Mouse (Mus musculus) cortical plate, adult 2 months (tissue): ENCODE results near the gene Mfap4.

Experiments used
- CTCF ChIP-seq: fragments of 200-500 bp; IDR thresholded peaks from 2 replicates; pipeline ENCODE4 v1.5.1; 2011; ENCODE audit warnings: mild to moderate bottlenecking, control low read depth, low read length; ENCODE audit not compliant: insufficient read depth; ENCODE audit errors: extremely low read depth
- POLR2A ChIP-seq: fragments of 200-500 bp; IDR thresholded peaks from 2 replicates; pipeline ENCODE4 v1.6.1; 2011; ENCODE audit warnings: mild to moderate bottlenecking, low read length, control low read depth; ENCODE audit not compliant: insufficient read depth; ENCODE audit errors: extremely low read depth

DNA sequence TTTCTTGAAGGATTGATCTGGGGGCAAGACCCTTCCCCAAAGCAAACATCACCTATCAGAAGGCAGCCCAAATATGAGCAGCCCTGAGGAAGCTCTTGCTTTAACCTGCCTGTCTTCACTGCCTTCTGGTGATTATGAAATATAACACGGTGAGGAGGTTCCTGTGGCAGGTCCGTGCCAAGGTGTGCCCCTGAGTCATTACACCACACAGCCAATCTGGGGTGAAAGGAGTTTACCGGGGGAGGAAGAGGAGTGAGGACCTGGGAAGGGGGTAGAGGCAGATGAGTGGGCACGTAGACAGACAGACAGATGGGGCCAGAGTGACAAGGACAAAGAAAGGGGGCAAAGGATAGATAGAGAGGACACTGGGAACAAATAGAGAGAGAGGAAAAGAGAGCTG is 11.6 kb upstream of the Mfap4 start:
- TF ChIP-seq CTCF (no peak), POLR2A (no peak)
